Mouse (Mus musculus) adrenal gland (tissue): Measurements from ENCODE around the gene Pdcd2l.
"Not testable (repeated sequence)": the region's sequence is repeated elsewhere in the genome, so short reads cannot be mapped to it uniquely, and the experiment has no call there.

Experiments
- intact Hi-C: fragments of 180-260 bp; cut with DNase I; formaldehyde crosslinking; loops from one replicate; pipeline ENCODE4 v1.15.1; 2025

Gene Pdcd2l

GRCm38 (mm10) chr7:34214644-34215043 lies 18.2 kb upstream of the Pdcd2l start:
- intact Hi-C loops, result no loop called here

- intact Hi-C loops, result no loop called here
These were observed 16.8 kb upstream of the Pdcd2l start for GRCm38 (mm10) chr7:34213281-34213680.

GRCm38 (mm10) chr7:34208027-34208745 lies 11.7 kb upstream of the Pdcd2l start:
- intact Hi-C loops, result loop anchor here (5.0 kb wide), 1 partner anchor 56 kb away; no protein-coding TSS in a partner anchor

GRCm38 (mm10) chr7:34206331-34206730 lies 9.9 kb upstream of the Pdcd2l start:
- intact Hi-C loops, result loop anchor here (5.0 kb wide), 1 partner anchor 54 kb away; no protein-coding TSS in a partner anchor

GRCm38 (mm10) chr7:34202147-34202546 lies 5.7 kb upstream of the Pdcd2l start:
- intact Hi-C loops, result loop anchor here (5.0 kb wide), 1 partner anchor 35 kb away; the partner anchor contains the start of gene Uba2

- intact Hi-C loops, result loop anchor here (5.0 kb wide), 1 partner anchor 34 kb away; the partner anchor contains the start of gene Uba2
These were observed 4.4 kb upstream of the Pdcd2l start for GRCm38 (mm10) chr7:34200829-34201228.

GRCm38 (mm10) chr7:34198346-34198745 lies 1.9 kb upstream of the Pdcd2l start:
- intact Hi-C loops, result no loop called here

GRCm38 (mm10) chr7:34195632-34196031 lies 829 bp downstream of the Pdcd2l start:
- intact Hi-C loops, result no loop called here

GRCm38 (mm10) chr7:34192825-34193224 lies 3.6 kb downstream of the Pdcd2l start:
- intact Hi-C loops, result no loop called here

- intact Hi-C loops, result no loop called here
These were observed 7.0 kb downstream of the Pdcd2l start for GRCm38 (mm10) chr7:34189376-34189989.

GRCm38 (mm10) chr7:34183794-34184193 lies 12.7 kb downstream of the Pdcd2l start:
- intact Hi-C loops, result no loop called here

GRCm38 (mm10) chr7:34183356-34183755 lies 13.1 kb downstream of the Pdcd2l start:
- intact Hi-C loops, result no loop called here

- intact Hi-C loops, result not testable (repeated sequence)
These were observed 20.2 kb downstream of the Pdcd2l start for GRCm38 (mm10) chr7:34176241-34176640.

- intact Hi-C loops, result no loop called here
These were observed 24.2 kb downstream of the Pdcd2l start for GRCm38 (mm10) chr7:34172251-34172650.

GRCm38 (mm10) chr7:34169454-34169853 lies 27.0 kb downstream of the Pdcd2l start, which contains the start of gene Uba2:
Uba2 (minus strand) TSS chr7:34169599.
- intact Hi-C loops, result loop anchor here (5.0 to 10.0 kb wide), 2 partner anchors 33 to 195 kb away; no protein-coding TSS in a partner anchor

- intact Hi-C loops, result loop anchor here (5.0 to 10.0 kb wide), 2 partner anchors 34 to 196 kb away; no protein-coding TSS in a partner anchor
These were observed 27.8 kb downstream of the Pdcd2l start for GRCm38 (mm10) chr7:34168470-34169251.

- intact Hi-C loops, result loop anchor here (5.0 to 10.0 kb wide), 2 partner anchors 34 to 197 kb away; no protein-coding TSS in a partner anchor
These were observed 28.5 kb downstream of the Pdcd2l start for GRCm38 (mm10) chr7:34167766-34168469.

- intact Hi-C loops, result loop anchor here (5.0 to 10.0 kb wide), 2 partner anchors 35 to 198 kb away; no protein-coding TSS in a partner anchor
These were observed 29.6 kb downstream of the Pdcd2l start for GRCm38 (mm10) chr7:34166850-34167249.

GRCm38 (mm10) chr7:34165999-34166398 lies 30.5 kb downstream of the Pdcd2l start:
- intact Hi-C loops, result loop anchor here (5.0 to 10.0 kb wide), 2 partner anchors 36 to 199 kb away; no protein-coding TSS in a partner anchor

GRCm38 (mm10) chr7:34164671-34165070 lies 31.8 kb downstream of the Pdcd2l start:
- intact Hi-C loops, result loop anchor here (5.0 to 10.0 kb wide), 2 partner anchors 38 to 200 kb away; no protein-coding TSS in a partner anchor
